Mouse (Mus musculus): ENCODE results near the gene Olfr114.

Olfr114 gene

GRCm38 (mm10) chr17:37592643-37593042 lies at the start of gene Olfr114:
Olfr114 (minus strand) TSS chr17:37592743.
- DNase-seq: no peak

GRCm38 (mm10) chr17:37627009-37627408 lies 34.5 kb upstream of the Olfr114 start, which contains the start of the genes Olfr115 and Olfr116:
Olfr115 (minus strand) TSS chr17:37627109.
Olfr116 (minus strand) TSS chr17:37627199.
- no peak for DNase-seq

GRCm38 (mm10) chr17:37577563-37577962 lies 15.0 kb downstream of the Olfr114 start, which contains the start of gene Olfr113:
Olfr113 (minus strand) TSS chr17:37577663.
- DNase-seq: no peak

- DNase-seq: no peak
These were observed 23.2 kb downstream of the Olfr114 start, which contains the start of gene Olfr112 for GRCm38 (mm10) chr17:37569351-37569750. Olfr112 (minus strand) TSS chr17:37569451.

- DNase-seq: no peak
These were observed 33.5 kb downstream of the Olfr114 start for GRCm38 (mm10) chr17:37558913-37559615.

GRCm38 (mm10) chr17:37543800-37544435 lies 48.6 kb downstream of the Olfr114 start:
- DNase-seq: no peak

GRCm38 (mm10) chr17:37541454-37542119 lies 51.0 kb downstream of the Olfr114 start:
- no peak for DNase-seq

Data from thymus, postnatal 36 days (tissue).